Mouse (Mus musculus) heart, embryonic 16.5 days (tissue): Measurements from ENCODE around the gene Dhrs3. TPM values are rescaled to one million over a fixed set of nuclear protein-coding genes. Genes with fewer than 3 reads are reported as not detected.
A peak's percentile ranks its signal among the peaks of the same experiment; 100 is the strongest.

Experiments used
- ATAC-seq: fragments of 200-750 bp; cut with Nextera tagmentation; replicated peaks from 2 replicates; pipeline ENCODE4 v1.8.0; 2017; ENCODE audit warnings: moderate number of reproducible peaks; ENCODE audit not compliant: insufficient read depth, low FRiP score; ENCODE audit errors: extremely low read depth
- H3K27ac ChIP-seq: fragments of 300-500 bp; sonication (generic); 2 replicates; pipeline ENCODE4 v1.5.1; 2014; ENCODE audit warnings: mild to moderate bottlenecking, low read length, control low read depth, moderate library complexity
- H3K27me3 ChIP-seq: fragments of 300-500 bp; sonication (generic); 2 replicates; pipeline ENCODE4 v1.6.1; 2014; ENCODE audit warnings: low read length, mixed read lengths; ENCODE audit not compliant: control insufficient read depth, insufficient read depth
- H3K36me3 ChIP-seq: fragments of 300-500 bp; sonication (generic); 2 replicates; pipeline ENCODE4 v1.6.1; 2014; ENCODE audit not compliant: control insufficient read depth, insufficient read depth
- H3K4me1 ChIP-seq: fragments of 300-500 bp; sonication (generic); 2 replicates; pipeline ENCODE4 v1.6.1; 2014; ENCODE audit warnings: low read length, mixed read lengths; ENCODE audit not compliant: control insufficient read depth, insufficient read depth
- H3K4me2 ChIP-seq: fragments of 300-500 bp; sonication (generic); 2 replicates; pipeline ENCODE4 v1.6.1; 2014; ENCODE audit warnings: low read depth, mild to moderate bottlenecking, control low read depth, low read length
- H3K4me3 ChIP-seq: fragments of 300-500 bp; sonication (generic); 2 replicates; pipeline ENCODE4 v1.5.1; 2014; ENCODE audit warnings: mild to moderate bottlenecking, control low read depth, low read length
- H3K9ac ChIP-seq: fragments of 300-500 bp; sonication (generic); 2 replicates; pipeline ENCODE4 v1.6.1; 2014; ENCODE audit warnings: low read length, control low read depth
- H3K9me3 ChIP-seq: fragments of 300-500 bp; sonication (generic); replicated peaks from 2 replicates; pipeline ENCODE4 v1.6.1; 2016; ENCODE audit warnings: low read length; ENCODE audit not compliant: control insufficient read depth
- WGBS: fragments of 180-500 bp; shearing (Covaris S2); extraction: QIAGEN DNeasy Blood & Tissue Kit; methylation state at CpG from one replicate; pipeline ENCODE4 v1.1.7; 2014; 5-methylcytosine and 5-hydroxymethylcytosine counted together
- polyA plus RNA-seq: library from polyadenylated mRNA; unstranded; fragments of >200 nt; fragmentation: Nextera tagmentation; extraction: Ambion mirVana; gene quantifications from 2 replicates; pipeline ENCODE4 v1.2.1, GENCODE M21; 2015

Dhrs3 gene
- polyA plus RNA-seq, 1 experiment from 2014 or later: 36.8 TPM

GRCm38 (mm10) chr4:144886460-144886859 is 6.2 kb upstream of the Dhrs3 start:
- no peak overlapping the region for H3K9ac ChIP-seq
- no peaks in the 10 kb centered on the region for H3K36me3 ChIP-seq
- no peak overlapping the region for H3K27ac ChIP-seq
- H3K9me3 ChIP-seq: no peaks in the 10 kb centered on the region
- no peak overlapping the region for H3K4me3 ChIP-seq
- no peaks in the 10 kb centered on the region for H3K27me3 ChIP-seq
- 55% methylated on average over 6 of the region's 6 CpGs for WGBS
- no peak overlapping the region for H3K4me2 ChIP-seq
- no peak for ATAC-seq
- H3K4me1 ChIP-seq: peaks cover 13% of the 10 kb centered on the region

- Histone ChIP-seq H3K4me3 (no peak overlapping the region), H3K4me1 (peaks cover 17% of the 10 kb centered on the region), H3K4me2 (no peak overlapping the region), H3K9ac (no peak overlapping the region), H3K27ac (no peak overlapping the region), H3K27me3 (no peaks in the 10 kb centered on the region), H3K36me3 (no peaks in the 10 kb centered on the region), H3K9me3 (no peaks in the 10 kb centered on the region)
- ATAC-seq: no peak
- 74% methylated on average over 4 of the region's 4 CpGs for WGBS
Measured at GRCm38 (mm10) chr4:144888750-144889149, 3.9 kb upstream of the Dhrs3 start.

- Histone ChIP-seq H3K27ac (no peak overlapping the region), H3K4me3 (no peak overlapping the region), H3K27me3 (no peaks in the 10 kb centered on the region), H3K36me3 (no peaks in the 10 kb centered on the region), H3K9me3 (no peaks in the 10 kb centered on the region), H3K4me2 (no peak overlapping the region), H3K4me1 (peaks cover 25% of the 10 kb centered on the region), H3K9ac (no peak overlapping the region)
- no peak for ATAC-seq
- 77% methylated on average over 9 of the region's 9 CpGs for WGBS
Measured at GRCm38 (mm10) chr4:144889505-144890301, 2.9 kb upstream of the Dhrs3 start.

- no peaks in the 10 kb centered on the region for H3K9me3 ChIP-seq
- no peak overlapping the region for H3K4me2 ChIP-seq
- H3K27ac ChIP-seq: peak overlapping the region; percentile 33; the same call in 1 of the 2 replicates
- H3K36me3 ChIP-seq: no peaks in the 10 kb centered on the region
- no peak for ATAC-seq
- WGBS: 14% methylated on average over 7 of the region's 7 CpGs
- no peak overlapping the region for H3K9ac ChIP-seq
- H3K27me3 ChIP-seq: no peaks in the 10 kb centered on the region
- H3K4me3 ChIP-seq: no peak overlapping the region
- H3K4me1 ChIP-seq: peaks cover 32% of the 10 kb centered on the region
Measured at GRCm38 (mm10) chr4:144890690-144891120, 1.9 kb upstream of the Dhrs3 start.

- Histone ChIP-seq H3K4me3 (no peak overlapping the region), H3K9ac (peak overlapping the region; percentile 4; the same call in 1 of the 2 replicates), H3K36me3 (no peaks in the 10 kb centered on the region), H3K27ac (peak overlapping the region; percentile 33), H3K27me3 (no peaks in the 10 kb centered on the region), H3K9me3 (no peaks in the 10 kb centered on the region), H3K4me2 (no peak overlapping the region), H3K4me1 (peaks cover 30% of the 10 kb centered on the region)
- 56% methylated on average over 10 of the region's 10 CpGs for WGBS
- ATAC-seq: no peak
Measured at GRCm38 (mm10) chr4:144891121-144891711, 1.4 kb upstream of the Dhrs3 start.

GRCm38 (mm10) chr4:144891743-144892132 is 889 bp upstream of the Dhrs3 start:
- H3K36me3 ChIP-seq: no peaks in the 10 kb centered on the region
- peak overlapping the region; percentile 99 for H3K4me2 ChIP-seq
- 29% methylated on average over 5 of the region's 5 CpGs for WGBS
- no peak for ATAC-seq
- H3K4me1 ChIP-seq: peaks cover 28% of the 10 kb centered on the region
- H3K9ac ChIP-seq: peak overlapping the region; percentile 46; the same call in 1 of the 2 replicates
- no peaks in the 10 kb centered on the region for H3K27me3 ChIP-seq
- H3K4me3 ChIP-seq: peak overlapping the region; percentile 71
- peak overlapping the region; percentile 33 for H3K27ac ChIP-seq
- H3K9me3 ChIP-seq: no peaks in the 10 kb centered on the region

- Histone ChIP-seq H3K27ac (peak overlapping the region; percentile 71), H3K36me3 (no peaks in the 10 kb centered on the region), H3K4me2 (peak overlapping the region; percentile 99), H3K9me3 (no peaks in the 10 kb centered on the region), H3K4me1 (peaks cover 38% of the 10 kb centered on the region), H3K27me3 (no peaks in the 10 kb centered on the region), H3K4me3 (peak overlapping the region; percentile 71), H3K9ac (peak overlapping the region; percentile 79)
- ATAC-seq: no peak
- 0% methylated on average over 12 of the region's 12 CpGs for WGBS
Measured at GRCm38 (mm10) chr4:144892937-144893272, 278 bp downstream of the Dhrs3 start.

- peak overlapping the region; percentile 71 for H3K27ac ChIP-seq
- H3K27me3 ChIP-seq: no peaks in the 10 kb centered on the region
- peak; percentile 12; the same call in 1 of the 2 replicates for ATAC-seq
Measured at GRCm38 (mm10) chr4:144893561-144894486, 1.2 kb downstream of the Dhrs3 start.

More at GRCm38 (mm10) chr4:144893561-144894486, 1.2 kb downstream of the Dhrs3 start:
- H3K4me2 ChIP-seq: peak overlapping the region; percentile 99
- under 1% methylated on average over 44 of the region's 44 CpGs for WGBS
- peak overlapping the region; percentile 71 for H3K4me3 ChIP-seq
- H3K9me3 ChIP-seq: no peaks in the 10 kb centered on the region
- H3K4me1 ChIP-seq: peaks cover 38% of the 10 kb centered on the region
- no peaks in the 10 kb centered on the region for H3K36me3 ChIP-seq
- H3K9ac ChIP-seq: peak overlapping the region; percentile 79
